Mouse (Mus musculus): ENCODE measurements around the gene Sdha.

GRCm38 (mm10) chr13:74316789-74317169, 33.3 kb downstream of the Sdha start:
- TF ChIP-seq CTCF (IDR thresholded peaks at IDR 0.05; ENCODE audit: insufficient read depth, low read length) (no peak), POLR2A (IDR thresholded peaks at IDR 0.05; ENCODE audit: borderline replicate concordance, extremely low read depth, low read depth, low read length) (no peak)
